ENCODE assay signal across 8 mouse cellular contexts in genomic region chr17:87458911-87459749, GRCm38 (mm10). TPM values are rescaled to one million over a fixed set of nuclear protein-coding genes. Genes with fewer than 3 reads are reported as not detected.
DNase-seq lines count a peak whose midpoint lies in the region; ATAC-seq and TF ChIP-seq lines count a peak whose summit lies in the region.
"Had no signal": no experiment of that assay in that cellular context is flagged by ENCODE, and none has a peak within 500 bp of the region (broad histone marks: within the 10 kb centered on the region; RNA-seq: fewer than 3 reads in every experiment).

No protein-coding gene starts in this region.

- H3K9me3 ChIP-seq in forebrain, embryonic 15.5 days: no peaks in the 10 kb centered on the region
- H3K9me3 ChIP-seq in hindbrain, embryonic 13.5 days: no peaks in the 10 kb centered on the region
- no peaks in the 10 kb centered on the region for H3K9me3 ChIP-seq in liver, embryonic 11.5 days (ENCODE audit: control insufficient read depth, low read length)
- no peaks in the 10 kb centered on the region for H3K9me3 ChIP-seq in midbrain, postnatal 0 days (ENCODE audit: low read length)

- H3K27me3 ChIP-seq in forebrain, embryonic 15.5 days: no peaks in the 10 kb centered on the region
- H3K27me3 ChIP-seq in hindbrain, embryonic 13.5 days: no peaks in the 10 kb centered on the region
- 0 out of 2 replicates have a peak, but pooled peaks cover 4% of the 10 kb centered on the region for H3K27me3 ChIP-seq in liver, embryonic 11.5 days (replicated peaks; ENCODE audit: control insufficient read depth, insufficient read depth, low read length)
- H3K27me3 ChIP-seq in midbrain, postnatal 0 days (ENCODE audit: insufficient read depth, low read length): no peaks in the 10 kb centered on the region

- H3K9ac ChIP-seq in forebrain, embryonic 15.5 days (replicated peaks): no peak overlapping the region
- peak overlapping the region; percentile 56; the same call in 1 of the 2 replicates for H3K9ac ChIP-seq in hindbrain, embryonic 13.5 days
- H3K9ac ChIP-seq in liver, embryonic 11.5 days (ENCODE audit: low read depth, low read length): peak overlapping the region; percentile 31; the same call in 1 of the 2 replicates
- H3K9ac ChIP-seq in midbrain, postnatal 0 days (replicated peaks; ENCODE audit: low read length, poor library complexity, severe bottlenecking): no peak overlapping the region

- no peaks in the 10 kb centered on the region for H3K36me3 ChIP-seq in forebrain, embryonic 15.5 days
- H3K36me3 ChIP-seq in hindbrain, embryonic 13.5 days: no peaks in the 10 kb centered on the region
- H3K36me3 ChIP-seq in liver, embryonic 11.5 days (ENCODE audit: control insufficient read depth, insufficient read depth, low read length): no peaks in the 10 kb centered on the region
- no peaks in the 10 kb centered on the region for H3K36me3 ChIP-seq in midbrain, postnatal 0 days (ENCODE audit: insufficient read depth, low read length)

- H3K4me3 ChIP-seq in forebrain, embryonic 15.5 days: no peak overlapping the region
- no peak overlapping the region for H3K4me3 ChIP-seq in hindbrain, embryonic 13.5 days
- no peak overlapping the region for H3K4me3 ChIP-seq in liver, embryonic 11.5 days (ENCODE audit: low read depth, low read length)
- H3K4me3 ChIP-seq in midbrain, postnatal 0 days (ENCODE audit: low read depth, low read length): no peak overlapping the region

- peak; percentile 80 for DNase-seq in NIH3T3 (ENCODE audit: low read depth)
- DNase-seq in cerebellum, adult 11-12 months: peak; percentile 71
- DNase-seq in liver, embryonic 11.5 days (ENCODE audit: low spot score): peak; percentile 48
- DNase-seq in midbrain, postnatal 0 days (ENCODE audit: low spot score): peak; percentile 65

- H3K27ac ChIP-seq in forebrain, embryonic 15.5 days (replicated peaks): peak overlapping the region; percentile 38; the same call in 1 of the 2 replicates
- peak overlapping the region; percentile 84 for H3K27ac ChIP-seq in hindbrain, embryonic 13.5 days
- peak overlapping the region; percentile 50; the same call in 1 of the 2 replicates for H3K27ac ChIP-seq in liver, embryonic 11.5 days (ENCODE audit: low read depth, low read length)
- H3K27ac ChIP-seq in midbrain, postnatal 0 days (ENCODE audit: low read depth, low read length): 0 out of 2 replicates have a peak overlapping the region, but pooled peaks have one; percentile 43

- H3K4me2 ChIP-seq in forebrain, embryonic 15.5 days (replicated peaks): no peak overlapping the region
- H3K4me2 ChIP-seq in hindbrain, embryonic 13.5 days: peak overlapping the region; percentile 33
- peak overlapping the region; percentile 60 for H3K4me2 ChIP-seq in liver, embryonic 11.5 days
- H3K4me2 ChIP-seq in midbrain, postnatal 0 days (ENCODE audit: low read depth, low read length, poor library complexity, severe bottlenecking): 0 out of 2 replicates have a peak overlapping the region, but pooled peaks have one; percentile 2

- peaks cover 39% of the 10 kb centered on the region for H3K4me1 ChIP-seq in forebrain, embryonic 15.5 days
- H3K4me1 ChIP-seq in hindbrain, embryonic 13.5 days (replicated peaks): peaks cover 46% of the 10 kb centered on the region
- peaks cover 27% of the 10 kb centered on the region for H3K4me1 ChIP-seq in liver, embryonic 11.5 days (replicated peaks; ENCODE audit: control insufficient read depth, insufficient read depth, low read length)
- H3K4me1 ChIP-seq in midbrain, postnatal 0 days (ENCODE audit: insufficient read depth, low read length): peaks cover 16% of the 10 kb centered on the region

- ATAC-seq in forebrain, embryonic 15.5 days (replicated peaks): peak; percentile 33; the same call in 1 of the 2 replicates
- ATAC-seq in hindbrain, embryonic 13.5 days (ENCODE audit: low FRiP score): peak; percentile 44; the same call in 1 of the 2 replicates
- ATAC-seq in liver, embryonic 11.5 days (replicated peaks; ENCODE audit: low FRiP score): peak; percentile 55; the same call in 1 of the 2 replicates
- no peak for ATAC-seq in midbrain, postnatal 0 days (ENCODE audit: low FRiP score)
- no peak for ATAC-seq in activated CD4-positive, CD25-positive, alpha-beta regulatory T cell, adult 4 months

- no peak for TF ChIP-seq CTCF in midbrain, postnatal 0 days (IDR thresholded peaks at IDR 0.05)

- whole genome bisulfite sequencing in forebrain, embryonic 15.5 days: 17% methylated on average over 13 of the region's 17 CpGs
- whole genome bisulfite sequencing in hindbrain, embryonic 13.5 days: 14% methylated on average over 13 of the region's 17 CpGs
- WGBS in liver, embryonic 11.5 days: 8% methylated on average over 13 of the region's 17 CpGs
- 13% methylated on average over 15 of the region's 17 CpGs for WGBS in midbrain, postnatal 0 days

RNA-seq across cellular contexts. Expression of gene Calm2, which starts 12.4 kb away (rescaled TPM):
- polyA plus RNA-seq in forebrain, embryonic 15.5 days (2015; fragmentation: Nextera tagmentation; extraction: Ambion mirVana): 1,787 and 1,813 TPM in 2 replicates
- polyA plus RNA-seq in hindbrain, embryonic 13.5 days (2015; fragmentation: Nextera tagmentation; extraction: Ambion mirVana): 2,223 and 2,271 TPM in 2 replicates
- polyA plus RNA-seq in liver, embryonic 11.5 days (2014; fragmentation: Nextera tagmentation; extraction: Ambion mirVana): 744 and 764 TPM in 2 replicates
- total RNA-seq in midbrain, postnatal 0 days (2014; rRNA removed): 1,303 and 1,380 TPM in 2 replicates
- 3,238 and 3,263 TPM in 2 replicates for polyA plus RNA-seq in midbrain, postnatal 0 days (2015; fragmentation: Nextera tagmentation; extraction: Ambion mirVana)
- polyA plus RNA-seq in activated CD4-positive, CD25-positive, alpha-beta regulatory T cell, adult 4 months (2017; shearing (Covaris generic)): 100 to 1,000 TPM; 597 to 644 TPM

RNA-seq across cellular contexts. Expression of gene Stpg4, which starts 31.6 kb away (rescaled TPM):
- polyA plus RNA-seq in forebrain, embryonic 15.5 days (2015; fragmentation: Nextera tagmentation; extraction: Ambion mirVana): not detected in 2 replicates
- polyA plus RNA-seq in hindbrain, embryonic 13.5 days (2015; fragmentation: Nextera tagmentation; extraction: Ambion mirVana): not detected in 2 replicates
- not detected in 2 replicates for polyA plus RNA-seq in liver, embryonic 11.5 days (2014; fragmentation: Nextera tagmentation; extraction: Ambion mirVana)
- total RNA-seq in midbrain, postnatal 0 days (2014; rRNA removed): not detected in 2 replicates
- 0.27 and 0.28 TPM in 2 replicates for polyA plus RNA-seq in midbrain, postnatal 0 days (2015; fragmentation: Nextera tagmentation; extraction: Ambion mirVana)
- polyA plus RNA-seq in activated CD4-positive, CD25-positive, alpha-beta regulatory T cell, adult 4 months (2017; shearing (Covaris generic)): not detected
- polyA plus RNA-seq: large intestine, adult 2 months had no signal

Comparison
In these comparisons a context has a peak if more than half of its experiments do, and no peak if none do; other contexts are left out.
1. ATAC-seq: peak in forebrain, embryonic 15.5 days (single experiment), hindbrain, embryonic 13.5 days (single experiment) and liver, embryonic 11.5 days (single experiment); none in midbrain, postnatal 0 days (single experiment) and activated CD4-positive, CD25-positive, alpha-beta regulatory T cell, adult 4 months (single experiment).
2. H3K9ac ChIP-seq: peak in hindbrain, embryonic 13.5 days (single experiment) and liver, embryonic 11.5 days (single experiment); none in forebrain, embryonic 15.5 days (single experiment) and midbrain, postnatal 0 days (single experiment).
3. Peak in every context shown above with its lines, with median percentiles within 50 percentile points of each other: DNase-seq and H3K27ac ChIP-seq.